Mouse (Mus musculus) thymus, adult 2 months (tissue): ENCODE data around the gene Cyp1b1.

Experiments
- CTCF ChIP-seq: fragments of 200-500 bp; IDR thresholded peaks from 2 replicates; pipeline ENCODE4 v1.5.1; 2012; ENCODE audit warnings: mild to moderate bottlenecking, control low read depth, low read length, moderate library complexity, borderline replicate concordance; ENCODE audit not compliant: control insufficient read depth, poor library complexity, insufficient read depth; ENCODE audit errors: extremely low read depth
- POLR2A ChIP-seq: fragments of 200-500 bp; IDR thresholded peaks from 2 replicates; pipeline ENCODE4 v1.6.1; 2012; ENCODE audit warnings: mild to moderate bottlenecking, low read length, control low read depth, moderate library complexity; ENCODE audit not compliant: control insufficient read depth, poor library complexity, insufficient read depth; ENCODE audit errors: extremely low read depth

- no peak for TF ChIP-seq POLR2A
- TF ChIP-seq CTCF, result no peak
Measured at GRCm38 (mm10) chr17:79713276-79713642, 1.6 kb downstream of the Cyp1b1 start.
